Mouse (Mus musculus) midbrain, embryonic 10.5 days (tissue): ENCODE measurements around the gene Gm42715. TPM values are rescaled to one million over a fixed set of nuclear protein-coding genes. Genes with fewer than 3 reads are reported as not detected.

Source experiments
- DNase-seq: peaks from one replicate; pipeline ENCODE4 v3.0.0-alpha.2; 2017; ENCODE audit warnings: low spot score
- H3K27ac ChIP-seq: fragments of 300-500 bp; sonication (generic); replicated peaks from 2 replicates; pipeline ENCODE4 v1.5.1; 2016; ENCODE audit warnings: mild to moderate bottlenecking
- H3K27me3 ChIP-seq: fragments of 300-500 bp; sonication (generic); 2 replicates; pipeline ENCODE4 v1.6.1; 2016; ENCODE audit warnings: low read depth, mild to moderate bottlenecking; ENCODE audit not compliant: poor library complexity, severe bottlenecking
- H3K36me3 ChIP-seq: fragments of 300-500 bp; sonication (generic); 2 replicates; pipeline ENCODE4 v1.6.1; 2016; ENCODE audit warnings: mild to moderate bottlenecking, moderate library complexity
- H3K4me1 ChIP-seq: fragments of 300-500 bp; sonication (generic); 2 replicates; pipeline ENCODE4 v1.6.1; 2016
- H3K4me3 ChIP-seq: fragments of 300-500 bp; sonication (generic); 2 replicates; pipeline ENCODE4 v1.5.1; 2016; ENCODE audit warnings: mild to moderate bottlenecking, moderate library complexity
- H3K9me3 ChIP-seq: fragments of 300-500 bp; sonication (generic); replicated peaks from 2 replicates; pipeline ENCODE4 v1.6.1; 2016; ENCODE audit warnings: mild to moderate bottlenecking
- WGBS: fragments of 180-500 bp; shearing (Covaris S2); methylation state at CpG from one replicate; pipeline ENCODE4 v1.1.7; 2016; 5-methylcytosine and 5-hydroxymethylcytosine counted together
- polyA plus RNA-seq: library from polyadenylated mRNA; unstranded; fragments of >200 nt; fragmentation: Nextera tagmentation; extraction: Ambion mirVana; gene quantifications from 2 replicates; pipeline ENCODE4 v1.2.1, GENCODE M21; 2016

Gm42715 gene
- 14.3 and 18.8 TPM in 2 replicates for polyA plus RNA-seq

DNA sequence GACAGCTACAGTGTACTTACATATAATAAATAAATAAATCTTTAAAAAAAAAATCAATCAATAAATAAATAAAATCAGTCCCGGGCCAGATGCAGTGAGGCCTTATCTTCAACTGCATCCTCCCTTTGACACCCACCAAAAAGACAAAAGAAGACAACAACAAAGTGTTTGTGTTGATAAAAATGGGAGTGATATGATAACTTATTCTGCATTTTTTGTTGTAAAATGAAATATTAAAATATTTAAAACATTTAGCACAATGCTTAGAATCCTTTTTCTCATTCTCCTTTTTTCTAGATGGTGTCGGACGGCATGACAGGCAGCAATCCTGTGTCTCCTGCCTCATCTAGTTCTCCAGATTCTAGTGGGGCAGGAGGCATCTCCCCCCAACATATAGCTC lies at the start of gene Gm42715:
Gm42715 (plus strand) TSS at position 301 of the 400 bp plus-strand sequence.
- Histone ChIP-seq H3K4me3 (no peak within 1 kb of the TSS), H3K9me3 (no peaks in the 10 kb centered on the region), H3K36me3 (peaks cover 100% of the 10 kb centered on the region), H3K27me3 (no peaks in the 10 kb centered on the region), H3K4me1 (no peaks in the 10 kb centered on the region), H3K27ac (no peak within 1 kb of the TSS)
- no peak for DNase-seq
- WGBS, result 98% methylated on average over 3 of the region's 3 CpGs

DNA sequence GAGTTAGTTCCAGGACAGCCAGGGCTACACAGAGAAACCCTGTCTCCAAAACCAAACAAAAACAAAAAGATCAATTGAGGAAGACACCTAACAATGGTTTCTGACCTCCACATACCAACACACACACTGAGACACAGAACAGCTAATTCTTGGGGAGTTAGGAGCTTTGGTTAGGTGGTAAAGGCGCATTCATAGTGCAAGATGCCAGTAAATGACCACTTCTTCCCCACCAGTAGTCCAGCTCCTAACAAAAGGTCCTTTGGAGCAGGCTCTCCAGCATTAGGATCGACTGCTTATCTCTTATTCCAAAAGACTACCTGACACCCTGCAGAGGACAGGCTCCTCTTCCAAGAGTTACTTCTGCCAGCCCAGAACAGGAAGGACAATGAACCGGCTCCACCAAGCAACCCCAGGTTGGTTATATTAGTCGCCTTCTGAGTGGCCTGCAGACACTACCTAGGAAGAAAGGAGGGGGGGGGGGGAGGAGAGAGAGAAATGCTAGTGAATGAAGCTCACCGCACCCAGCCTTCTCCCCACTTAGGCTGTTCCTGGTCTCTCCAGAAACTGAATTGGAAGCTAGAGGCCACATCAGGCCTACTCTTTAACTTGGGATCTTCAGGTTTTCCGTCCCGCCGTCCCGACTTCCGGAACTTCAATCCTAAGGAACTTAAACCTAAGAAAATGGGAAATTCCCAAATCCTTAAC lies 49.2 kb upstream of the Gm42715 start:
- WGBS, result 9% methylated on average over 10 of the region's 10 CpGs
- Histone ChIP-seq H3K27ac (peak overlapping the region; percentile 97), H3K27me3 (no peaks in the 10 kb centered on the region), H3K36me3 (peaks cover 65% of the 10 kb centered on the region), H3K4me3 (peak overlapping the region; percentile 92), H3K4me1 (peaks cover 25% of the 10 kb centered on the region), H3K9me3 (no peaks in the 10 kb centered on the region; the same call in 1 of the 2 replicates)
- peak; percentile 50 for DNase-seq

DNA sequence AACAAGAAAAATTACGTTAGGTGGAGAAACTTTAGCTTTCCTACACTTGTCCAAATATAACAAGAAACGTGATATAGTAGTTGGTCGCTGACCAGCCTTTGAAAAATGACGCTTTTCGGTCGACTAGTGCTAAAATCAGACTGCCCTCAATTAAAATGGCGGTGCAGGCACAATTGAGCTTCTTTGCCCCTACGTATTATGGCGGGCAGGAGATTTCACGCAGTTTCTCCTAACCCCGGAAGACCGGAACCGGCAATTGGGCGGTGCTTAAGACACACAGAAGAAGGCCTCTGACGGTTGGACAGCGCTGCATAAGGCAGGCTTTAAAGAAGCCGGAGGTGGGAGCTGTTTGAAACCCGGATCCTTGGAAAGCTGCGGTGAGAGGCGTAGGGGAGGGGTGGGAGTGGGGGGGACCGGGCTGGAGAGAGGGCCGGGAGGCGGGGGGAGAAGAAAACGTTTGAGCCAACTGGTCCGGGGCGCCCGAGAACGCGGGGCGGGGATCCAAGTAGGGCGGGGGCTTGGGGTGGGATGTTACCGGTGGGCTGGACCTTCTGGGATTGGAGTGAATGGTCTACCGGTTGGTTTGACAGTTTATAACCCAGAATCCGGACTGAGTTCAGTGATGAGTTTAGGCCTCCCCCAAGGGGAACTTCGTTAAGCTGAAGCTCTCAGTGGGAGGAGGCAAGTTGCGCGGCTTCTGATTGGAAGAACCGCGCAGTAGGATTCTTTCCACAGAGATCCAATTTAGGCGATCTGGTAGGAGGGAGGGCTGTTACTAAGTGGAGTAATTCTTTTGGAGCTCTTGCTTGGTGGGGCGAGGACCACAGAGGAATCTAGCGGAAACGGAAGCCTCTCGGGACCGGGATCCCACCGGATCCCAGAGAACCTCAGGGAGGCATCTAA lies 48.4 kb upstream of the Gm42715 start:
- Histone ChIP-seq H3K27me3 (no peaks in the 10 kb centered on the region), H3K27ac (peak overlapping the region; percentile 97), H3K9me3 (no peaks in the 10 kb centered on the region; the same call in 1 of the 2 replicates), H3K4me1 (peaks cover 25% of the 10 kb centered on the region), H3K4me3 (peak overlapping the region; percentile 92), H3K36me3 (peaks cover 65% of the 10 kb centered on the region)
- WGBS, result 1% methylated on average over 44 of the region's 46 CpGs
- DNase-seq, result peak; percentile 90

DNA sequence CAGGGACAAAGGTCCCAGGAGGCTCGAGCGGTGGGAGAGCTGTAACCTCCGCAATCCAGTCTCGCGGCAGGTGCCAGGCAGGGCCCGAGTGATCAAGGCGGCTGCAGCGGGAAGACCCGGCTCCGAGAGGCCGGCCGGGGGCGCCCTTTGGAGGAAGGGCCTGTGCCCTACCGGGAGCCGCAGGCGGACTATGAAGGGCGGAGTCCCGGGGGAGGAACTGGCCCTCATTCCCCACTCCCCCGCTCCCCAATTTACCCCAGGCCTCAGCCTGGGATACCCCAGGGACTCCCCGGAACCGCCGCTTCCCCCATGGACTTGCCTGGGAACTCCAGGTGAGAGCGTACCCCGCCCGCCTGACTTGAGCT lies 47.8 kb upstream of the Gm42715 start:
- WGBS, result under 1% methylated on average over 24 of the region's 25 CpGs
- H3K4me3 ChIP-seq, result peak overlapping the region; percentile 92
- DNase-seq, result no peak
- H3K4me1 ChIP-seq, result peaks cover 30% of the 10 kb centered on the region
- H3K36me3 ChIP-seq, result peaks cover 65% of the 10 kb centered on the region
- no peaks in the 10 kb centered on the region for H3K27me3 ChIP-seq
- H3K27ac ChIP-seq, result peak overlapping the region; percentile 97
- H3K9me3 ChIP-seq, result no peaks in the 10 kb centered on the region; the same call in 1 of the 2 replicates

DNA sequence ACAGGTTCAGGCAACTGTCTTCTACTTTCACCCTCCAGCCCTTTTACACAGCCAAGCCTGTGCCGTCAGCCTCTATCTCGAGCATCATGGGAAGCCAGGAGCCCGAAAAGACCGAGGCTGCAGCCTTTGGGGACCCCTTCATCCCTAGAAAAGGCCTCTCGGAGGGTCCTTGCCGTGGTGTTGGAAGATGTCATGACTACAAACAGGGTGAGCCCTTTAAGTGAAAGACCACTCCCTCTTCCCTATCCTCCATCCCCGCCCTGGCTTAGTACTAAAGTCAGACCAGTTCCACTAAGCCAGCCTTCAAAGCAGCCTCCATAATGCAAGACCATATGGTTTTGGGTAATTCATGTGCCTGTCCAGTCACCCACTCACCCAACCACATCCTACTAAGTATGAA lies 47.3 kb upstream of the Gm42715 start:
- Histone ChIP-seq H3K27me3 (no peaks in the 10 kb centered on the region), H3K27ac (peak overlapping the region; percentile 97), H3K36me3 (peaks cover 65% of the 10 kb centered on the region), H3K4me1 (peaks cover 34% of the 10 kb centered on the region), H3K4me3 (peak overlapping the region; percentile 92), H3K9me3 (no peaks in the 10 kb centered on the region; the same call in 1 of the 2 replicates)
- 4% methylated on average over 7 of the region's 7 CpGs for WGBS
- no peak for DNase-seq

DNA sequence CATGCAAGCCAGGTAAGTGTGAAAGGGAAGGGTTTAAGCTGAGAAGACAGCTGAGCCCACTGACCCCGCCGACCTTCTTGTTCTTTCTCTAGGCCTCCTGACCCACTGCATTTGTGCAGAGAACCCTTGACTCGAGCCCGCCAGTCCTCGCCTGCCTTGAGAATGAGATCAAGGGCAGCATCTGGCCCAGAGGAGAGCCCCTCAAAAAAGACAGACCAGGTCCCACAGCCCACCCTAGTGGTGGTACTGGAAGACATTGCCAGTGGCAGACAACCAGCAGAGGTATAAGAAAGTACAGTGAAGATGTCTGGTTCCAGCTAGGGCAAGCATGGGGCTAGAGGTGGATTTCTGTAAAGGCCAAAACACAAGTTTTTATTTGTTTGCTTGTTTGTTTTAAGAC lies 45.7 kb upstream of the Gm42715 start:
- Histone ChIP-seq H3K27ac (no peak overlapping the region), H3K4me1 (peaks cover 41% of the 10 kb centered on the region), H3K27me3 (no peaks in the 10 kb centered on the region), H3K9me3 (no peaks in the 10 kb centered on the region), H3K36me3 (peaks cover 51% of the 10 kb centered on the region), H3K4me3 (peak overlapping the region; percentile 16; the same call in 1 of the 2 replicates)
- no peak for DNase-seq
- 80% methylated on average over 5 of the region's 5 CpGs for WGBS

DNA sequence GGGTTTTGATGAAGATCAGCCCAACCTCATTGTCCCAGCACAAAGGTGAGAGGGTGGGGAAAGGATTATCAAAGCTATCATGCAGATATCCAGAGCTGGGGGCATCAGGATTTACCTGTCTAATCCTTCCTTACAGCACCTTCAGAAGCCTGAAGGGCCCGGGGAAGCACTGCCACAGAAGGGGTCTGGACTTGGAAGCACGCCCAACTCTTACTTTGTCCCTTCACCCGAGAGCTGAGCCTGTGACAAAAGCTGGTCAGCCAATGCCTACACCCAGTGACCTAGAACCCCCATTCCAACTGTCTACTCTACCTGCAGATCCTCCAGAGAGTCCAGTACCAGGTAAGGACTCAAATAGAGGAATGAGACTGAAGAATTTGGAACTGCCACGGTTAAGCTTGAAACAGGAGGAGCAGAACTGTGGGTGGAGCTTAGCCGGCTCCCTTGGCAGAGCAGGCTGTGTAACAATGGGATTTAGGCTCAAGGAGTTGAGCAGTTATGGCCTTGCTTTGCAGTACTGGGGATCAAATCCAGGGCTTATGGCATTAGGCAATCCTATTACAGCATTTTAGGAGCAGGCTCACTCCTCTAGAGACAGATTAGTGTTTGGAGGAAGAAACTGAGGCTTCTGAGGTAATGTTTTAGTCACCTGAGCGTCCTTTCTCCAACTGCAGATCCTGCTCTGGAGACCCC lies 44.9 kb upstream of the Gm42715 start:
- peaks cover 43% of the 10 kb centered on the region for H3K36me3 ChIP-seq
- H3K27me3 ChIP-seq, result no peaks in the 10 kb centered on the region
- 84% methylated on average over 6 of the region's 6 CpGs for WGBS
- H3K4me3 ChIP-seq, result peak overlapping the region; percentile 14; the same call in 1 of the 2 replicates
- DNase-seq, result no peak
- peaks cover 39% of the 10 kb centered on the region for H3K4me1 ChIP-seq
- no peak overlapping the region for H3K27ac ChIP-seq
- no peaks in the 10 kb centered on the region for H3K9me3 ChIP-seq

DNA sequence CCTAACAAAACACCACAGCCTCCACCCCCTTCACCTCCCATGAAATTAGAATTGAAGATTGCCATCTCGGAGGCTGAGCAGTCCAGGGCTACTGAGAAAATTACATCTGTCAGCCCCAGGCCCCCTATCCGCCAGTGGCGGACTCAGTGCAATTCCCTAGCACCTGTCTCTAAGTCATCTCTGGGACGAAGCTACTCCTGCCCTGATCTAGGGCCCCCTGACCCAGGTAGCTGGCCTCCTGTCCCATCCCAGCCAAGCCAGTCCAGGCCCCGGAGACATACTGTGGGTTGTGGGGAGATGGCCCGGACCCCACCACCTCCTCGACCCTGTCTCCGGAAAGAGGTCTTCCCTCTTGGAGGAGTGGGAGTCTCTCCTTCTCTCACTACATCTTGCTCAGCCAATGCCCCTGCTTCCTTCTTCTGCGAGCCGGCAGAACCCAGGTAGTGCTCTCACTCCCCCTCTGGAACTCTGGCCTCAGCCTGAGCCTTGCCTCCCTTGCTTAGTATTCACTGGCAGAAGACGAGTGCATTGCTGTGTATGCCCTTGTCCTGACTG lies 44.1 kb upstream of the Gm42715 start:
- no peak for DNase-seq
- 94% methylated on average over 11 of the region's 11 CpGs for WGBS
- H3K27ac ChIP-seq, result no peak overlapping the region
- H3K4me1 ChIP-seq, result peaks cover 39% of the 10 kb centered on the region
- H3K27me3 ChIP-seq, result no peaks in the 10 kb centered on the region
- H3K36me3 ChIP-seq, result peaks cover 45% of the 10 kb centered on the region
- no peaks in the 10 kb centered on the region for H3K9me3 ChIP-seq
- H3K4me3 ChIP-seq, result no peak overlapping the region

DNA sequence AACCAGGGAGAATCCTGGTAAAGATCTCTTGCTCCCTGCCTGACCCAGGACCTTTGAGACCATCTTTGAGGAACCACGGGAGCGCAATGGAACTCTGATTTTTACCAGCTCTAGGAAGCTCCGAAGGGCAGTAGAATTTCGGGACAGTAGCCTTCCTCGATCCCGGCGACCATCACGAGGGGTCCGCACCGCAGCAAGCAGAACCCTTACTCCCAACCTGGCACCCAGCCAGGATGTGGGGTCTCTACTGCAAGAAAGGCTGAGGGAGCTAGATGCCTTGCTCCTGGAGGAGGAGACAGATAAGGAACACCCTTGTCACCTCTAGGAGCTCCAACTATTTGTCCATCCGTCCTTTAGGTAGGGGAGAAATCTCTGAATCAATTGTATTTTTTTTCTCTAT lies 43.0 kb upstream of the Gm42715 start:
- no peak for DNase-seq
- Histone ChIP-seq H3K4me1 (peaks cover 48% of the 10 kb centered on the region), H3K27ac (no peak overlapping the region), H3K9me3 (no peaks in the 10 kb centered on the region), H3K27me3 (no peaks in the 10 kb centered on the region), H3K4me3 (no peak overlapping the region), H3K36me3 (peaks cover 56% of the 10 kb centered on the region)
- 96% methylated on average over 11 of the region's 11 CpGs for WGBS

DNA sequence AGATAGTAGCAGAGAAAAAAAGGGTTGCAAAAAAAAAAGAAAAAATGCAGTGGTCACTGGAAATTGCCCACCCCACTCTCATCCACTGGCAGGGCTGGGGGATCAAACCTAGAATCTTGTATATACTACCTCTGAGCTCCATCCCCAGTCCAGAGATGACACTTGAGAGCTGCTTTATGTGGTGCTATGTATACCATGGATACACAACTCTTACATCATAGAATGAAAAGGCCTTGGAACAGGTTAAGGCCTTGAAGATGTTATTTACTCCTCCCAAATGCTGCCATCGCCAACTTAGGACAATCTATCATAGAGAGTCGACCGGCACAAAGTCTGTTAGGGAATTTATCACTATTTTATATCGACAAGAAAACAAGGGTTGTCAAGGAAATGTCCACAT lies 42.5 kb upstream of the Gm42715 start:
- peak overlapping the region; percentile 98 for H3K4me3 ChIP-seq
- H3K4me1 ChIP-seq, result peaks cover 46% of the 10 kb centered on the region
- 87% methylated on average over 4 of the region's 4 CpGs for WGBS
- H3K27ac ChIP-seq, result no peak overlapping the region
- DNase-seq, result no peak
- no peaks in the 10 kb centered on the region for H3K9me3 ChIP-seq
- no peaks in the 10 kb centered on the region for H3K27me3 ChIP-seq
- H3K36me3 ChIP-seq, result peaks cover 61% of the 10 kb centered on the region

DNA sequence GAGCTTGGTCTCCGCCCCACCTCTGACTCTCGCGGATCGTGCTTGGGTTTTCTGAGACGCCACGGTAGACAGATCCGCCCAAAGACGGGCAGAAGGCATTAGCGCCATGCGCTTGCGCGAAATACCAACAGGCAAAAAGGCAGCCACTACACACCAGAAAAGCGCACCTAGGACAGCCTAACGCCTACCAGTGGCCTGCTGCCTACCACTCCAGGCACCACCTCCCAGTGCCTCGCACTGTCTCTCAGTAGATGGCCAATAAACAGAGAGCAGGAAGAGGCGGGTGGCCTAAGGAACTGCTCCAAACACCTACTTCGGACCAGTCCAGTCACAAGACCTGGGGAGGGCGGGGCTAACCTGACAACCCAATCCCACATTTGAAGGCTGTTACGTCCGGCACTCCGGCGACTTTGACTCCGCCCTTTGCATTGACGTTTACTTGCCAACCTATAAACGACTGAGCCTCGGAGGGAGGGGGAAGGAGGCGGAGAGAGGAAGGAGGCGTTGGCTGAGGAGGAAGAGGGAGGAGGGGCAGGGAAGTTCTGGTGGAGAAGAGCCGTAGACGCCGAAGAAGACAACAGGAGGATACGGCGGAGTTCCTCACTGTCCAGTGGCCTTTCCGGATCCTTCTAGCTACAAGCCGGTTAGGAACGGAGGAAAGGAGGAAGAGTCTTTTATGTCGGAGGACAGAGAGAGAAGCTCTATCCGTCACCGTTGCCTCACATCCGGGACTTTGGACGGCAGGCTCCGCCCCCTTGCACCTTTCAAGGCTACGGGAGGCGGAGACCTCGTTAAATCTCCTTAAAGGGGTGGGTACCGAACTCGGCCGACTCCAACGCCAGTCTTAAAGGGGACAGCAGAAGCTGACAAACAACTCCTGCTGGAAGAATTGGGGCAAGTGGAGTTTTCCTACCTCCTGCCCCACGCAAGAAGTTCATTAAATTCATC lies 41.4 kb upstream of the Gm42715 start:
- peaks cover 37% of the 10 kb centered on the region for H3K4me1 ChIP-seq
- under 1% methylated on average over 50 of the region's 50 CpGs for WGBS
- peak overlapping the region; percentile 98 for H3K4me3 ChIP-seq
- H3K27me3 ChIP-seq, result no peaks in the 10 kb centered on the region
- H3K36me3 ChIP-seq, result peaks cover 72% of the 10 kb centered on the region
- H3K9me3 ChIP-seq, result no peaks in the 10 kb centered on the region
- peak overlapping the region; percentile 93 for H3K27ac ChIP-seq
- DNase-seq, result peak; percentile 98
